Mouse (Mus musculus): ENCODE measurements at regions not wholly inside any gene's neighbourhood (a gene's known extent, or its start where the extent isn't known, plus 50 kb on each side); places are given as distances from the start of the nearest gene placed in this dataset.

DNA sequence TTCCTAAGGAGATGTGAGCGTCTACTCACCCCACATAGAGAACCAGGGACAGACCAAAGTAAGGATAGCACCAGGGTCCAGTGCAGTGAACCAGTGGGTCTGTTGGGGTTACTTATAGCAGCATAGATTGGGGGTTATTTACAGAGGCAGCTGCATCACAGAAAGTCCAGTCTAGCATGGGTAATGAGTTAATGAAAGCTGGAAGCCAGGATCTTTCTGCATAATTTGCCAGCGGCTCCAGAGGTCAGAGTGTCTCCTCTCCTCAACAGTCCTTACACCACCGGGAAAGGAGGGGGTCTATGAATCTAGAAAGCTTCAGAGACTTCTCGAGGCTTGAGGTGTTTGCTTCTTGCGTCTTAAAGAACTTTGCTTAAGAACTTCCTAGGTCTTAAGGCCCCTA lies 98.2 kb downstream of the Chst1 start:
- intact Hi-C loops (cut with DNase I; ENCODE audit: low total_unique reads): no loop called here
- DNase-seq: no peak

DNA sequence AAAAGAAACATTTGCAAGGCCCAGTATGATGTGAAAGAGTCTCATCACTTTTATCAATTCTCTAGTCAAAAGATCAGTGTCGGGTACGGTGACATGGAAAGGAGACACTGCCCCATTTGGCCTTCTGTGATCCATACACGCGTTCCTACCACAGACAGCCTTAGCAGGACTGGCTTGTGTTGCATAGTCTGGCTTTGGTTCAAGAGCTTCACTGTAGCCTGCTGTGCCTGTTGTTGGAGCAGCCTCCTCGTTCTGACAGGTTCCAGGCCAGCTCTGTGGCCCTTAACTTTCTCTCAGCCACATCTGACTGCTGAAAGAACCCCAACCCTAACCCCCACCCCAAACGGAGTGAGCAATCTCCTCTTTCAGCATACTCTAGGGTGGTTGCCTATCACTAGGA lies 99.9 kb downstream of the Chst1 start:
- intact Hi-C loops (cut with DNase I; ENCODE audit: low total_unique reads): no loop called here
- no peak for DNase-seq

GRCm38 (mm10) chr2:92704035-92704434 lies 104.5 kb downstream of the Chst1 start:
- intact Hi-C loops (cut with DNase I; ENCODE audit: low total_unique reads): no loop called here
- no peak for DNase-seq

- intact Hi-C loops (cut with DNase I; ENCODE audit: low total_unique reads): no loop called here
- DNase-seq: no peak
Measured at GRCm38 (mm10) chr2:92709668-92710067, 110.2 kb downstream of the Chst1 start.

DNA sequence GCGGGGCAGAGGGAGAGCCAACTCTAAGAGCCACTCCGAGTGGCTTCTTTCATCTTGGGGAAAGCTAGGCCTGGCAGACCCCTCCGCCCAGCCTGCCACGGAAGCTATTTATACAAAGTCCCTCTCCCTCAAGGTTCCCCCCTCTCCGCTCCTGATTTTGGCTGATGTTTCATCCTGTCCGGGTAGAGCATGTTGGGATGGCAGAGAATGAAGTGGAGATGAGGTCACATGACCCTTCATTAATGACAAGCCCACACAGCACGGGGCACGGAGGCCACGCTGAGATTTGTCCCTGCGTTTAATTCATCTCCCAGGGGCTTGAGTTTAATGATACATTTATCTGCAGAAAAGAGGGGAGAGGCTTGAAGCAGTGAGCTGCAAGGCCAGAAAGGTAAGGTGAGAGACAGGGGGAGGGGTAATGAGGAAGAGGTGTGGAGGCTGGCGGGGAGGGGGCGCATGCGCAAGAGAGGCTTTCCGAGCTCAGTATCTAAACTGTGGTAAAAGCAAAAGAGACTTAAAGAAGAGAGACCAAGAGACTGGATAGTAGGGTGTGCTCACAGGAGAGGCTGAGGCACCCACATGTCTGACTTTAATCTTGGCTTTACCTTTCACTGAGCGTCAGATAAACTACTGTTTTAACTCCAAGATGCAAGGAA lies 111.7 kb downstream of the Chst1 start:
- intact Hi-C loops (cut with DNase I; ENCODE audit: low total_unique reads): no loop called here

GRCm38 (mm10) chr2:92712266-92713144 lies 113.0 kb downstream of the Chst1 start:
- DNase-seq: no peak
- intact Hi-C loops (cut with DNase I; ENCODE audit: low total_unique reads): no loop called here

More for the DNA sequence above, 111.7 kb downstream of the Chst1 start:
- no peak for DNase-seq

DNA sequence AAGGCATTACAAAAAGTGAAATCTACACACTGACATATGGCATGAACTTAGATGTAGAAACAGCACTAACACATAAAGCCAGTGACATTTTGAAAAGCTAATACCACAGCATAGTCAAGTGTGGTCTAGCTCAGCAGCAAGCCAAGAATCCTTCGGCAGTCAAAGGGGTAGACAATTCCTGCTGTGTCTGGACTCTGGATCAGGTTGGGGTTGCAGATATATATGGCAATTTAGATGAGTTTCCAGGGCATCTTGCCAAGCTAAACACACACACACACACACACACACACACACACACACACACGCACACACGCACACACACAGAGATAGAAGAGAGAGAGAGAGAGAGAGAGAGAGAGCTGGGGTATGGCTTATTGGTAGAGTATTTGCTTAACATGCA lies 118.2 kb downstream of the Chst1 start:
- intact Hi-C loops (cut with DNase I; ENCODE audit: low total_unique reads): no loop called here
- no peak for DNase-seq

DNA sequence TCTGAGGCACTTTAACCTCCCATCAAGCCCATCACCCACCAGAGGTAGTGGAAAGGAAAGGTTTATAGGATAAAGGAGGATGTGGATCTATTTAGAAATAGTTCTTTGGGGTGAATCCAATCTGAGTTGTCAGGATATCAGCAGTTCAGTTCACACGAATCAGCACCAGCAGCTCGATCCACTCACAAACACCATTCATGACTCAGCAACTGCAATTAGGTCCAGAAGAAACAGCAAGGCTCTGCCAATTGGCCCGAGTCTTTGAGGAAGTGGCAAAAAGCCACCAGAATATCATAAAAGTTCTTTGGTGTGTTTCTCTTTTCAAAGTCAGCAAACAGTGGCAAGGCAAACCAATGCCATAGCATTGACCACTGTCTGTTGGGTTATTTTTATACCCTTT lies 122.4 kb downstream of the Chst1 start:
- no peak for DNase-seq
- intact Hi-C loops (cut with DNase I; ENCODE audit: low total_unique reads): no loop called here

DNA sequence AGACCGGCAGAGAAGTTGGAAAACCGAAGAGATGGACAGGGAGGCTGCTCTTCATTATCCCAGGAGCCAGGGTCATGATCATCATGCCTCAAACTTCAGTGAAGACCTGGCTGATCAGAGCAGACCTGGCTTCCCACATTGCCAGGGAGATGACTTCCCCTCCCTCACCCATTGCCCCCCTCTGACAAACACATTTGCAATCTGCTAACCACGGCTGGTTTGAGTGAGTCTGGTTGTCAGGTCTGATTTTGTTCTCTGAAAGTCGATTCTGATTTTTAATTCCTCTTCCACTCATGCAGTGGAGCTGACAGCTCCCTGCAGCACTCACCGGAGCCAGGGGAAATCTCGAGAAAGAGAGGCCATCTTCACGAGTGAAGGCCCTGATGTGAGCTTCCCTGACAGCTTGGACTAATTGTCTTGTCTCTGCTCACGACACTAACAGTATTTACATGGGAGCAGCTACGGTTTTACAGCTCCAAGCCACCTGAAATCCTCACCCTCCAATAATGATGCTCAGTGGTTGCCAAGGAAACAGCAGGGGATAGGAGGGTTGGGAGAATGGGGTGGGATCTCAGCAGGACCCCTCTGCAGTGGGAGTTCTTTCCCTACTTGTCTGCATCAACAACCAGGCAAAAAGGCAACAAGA lies 124.2 kb downstream of the Chst1 start:
- intact Hi-C loops (cut with DNase I; ENCODE audit: low total_unique reads): no loop called here

GRCm38 (mm10) chr2:92726640-92727039 lies 127.1 kb downstream of the Chst1 start:
- intact Hi-C loops (cut with DNase I; ENCODE audit: low total_unique reads): no loop called here
- DNase-seq: no peak

More for the DNA sequence above, 124.2 kb downstream of the Chst1 start:
- no peak for DNase-seq

- intact Hi-C loops (cut with DNase I; ENCODE audit: low total_unique reads): no loop called here
- no peak for DNase-seq
Measured at GRCm38 (mm10) chr2:92727241-92727640, 127.7 kb downstream of the Chst1 start.

GRCm38 (mm10) chr2:92728388-92728787 lies 128.9 kb downstream of the Chst1 start:
- intact Hi-C loops (cut with DNase I; ENCODE audit: low total_unique reads): no loop called here
- no peak for DNase-seq

DNA sequence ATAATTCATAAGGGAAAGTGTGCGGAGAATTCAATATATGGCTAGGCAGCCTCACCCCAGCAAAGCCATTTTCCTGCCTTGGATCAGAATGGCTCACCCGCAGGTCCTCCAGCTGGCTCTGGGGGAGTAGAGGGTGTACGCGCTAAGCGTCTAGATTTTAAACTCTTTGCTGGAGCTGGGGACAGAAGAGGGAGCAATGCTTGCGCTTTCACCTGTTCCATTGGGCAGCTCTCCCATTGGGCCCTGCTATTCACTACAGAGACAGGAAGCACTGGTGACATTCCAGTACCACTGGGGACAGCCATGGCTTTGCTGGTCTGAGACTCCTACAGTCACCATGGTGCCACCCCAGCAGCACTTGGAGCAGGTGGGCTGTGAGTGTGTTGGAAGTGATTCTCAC lies 130.9 kb downstream of the Chst1 start:
- intact Hi-C loops (cut with DNase I; ENCODE audit: low total_unique reads): no loop called here
- DNase-seq: no peak

- intact Hi-C loops (cut with DNase I; ENCODE audit: low total_unique reads): no loop called here
- no peak for DNase-seq
Measured at GRCm38 (mm10) chr2:92733403-92733802, 133.9 kb downstream of the Chst1 start.

- DNase-seq: no peak
- intact Hi-C loops (cut with DNase I; ENCODE audit: low total_unique reads): no loop called here
Measured at GRCm38 (mm10) chr2:92735784-92736183, 136.3 kb downstream of the Chst1 start.

GRCm38 (mm10) chr2:92737301-92737700 lies 137.8 kb downstream of the Chst1 start:
- intact Hi-C loops (cut with DNase I; ENCODE audit: low total_unique reads): no loop called here
- DNase-seq: no peak

DNA sequence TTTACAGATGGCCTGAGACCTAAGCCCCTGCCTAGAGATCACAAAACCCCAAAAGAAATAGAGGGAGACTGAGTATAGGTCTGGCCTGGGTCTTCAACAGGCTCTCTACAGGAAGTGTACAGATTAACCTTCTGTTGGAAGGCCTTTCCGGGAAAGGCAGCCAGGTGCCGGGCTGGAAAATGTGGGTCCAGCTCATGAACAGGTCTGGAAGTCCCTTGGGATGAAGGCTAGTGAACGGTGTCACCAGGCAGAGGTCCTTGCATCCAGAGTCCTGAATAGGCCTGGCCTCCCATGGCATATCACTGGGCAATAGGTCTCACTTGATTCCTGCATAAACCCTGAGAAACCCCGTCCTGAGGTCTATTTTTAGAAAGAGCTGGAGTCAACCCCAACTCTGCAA lies 140.1 kb downstream of the Chst1 start:
- DNase-seq: no peak
- intact Hi-C loops (cut with DNase I; ENCODE audit: low total_unique reads): no loop called here

DNA sequence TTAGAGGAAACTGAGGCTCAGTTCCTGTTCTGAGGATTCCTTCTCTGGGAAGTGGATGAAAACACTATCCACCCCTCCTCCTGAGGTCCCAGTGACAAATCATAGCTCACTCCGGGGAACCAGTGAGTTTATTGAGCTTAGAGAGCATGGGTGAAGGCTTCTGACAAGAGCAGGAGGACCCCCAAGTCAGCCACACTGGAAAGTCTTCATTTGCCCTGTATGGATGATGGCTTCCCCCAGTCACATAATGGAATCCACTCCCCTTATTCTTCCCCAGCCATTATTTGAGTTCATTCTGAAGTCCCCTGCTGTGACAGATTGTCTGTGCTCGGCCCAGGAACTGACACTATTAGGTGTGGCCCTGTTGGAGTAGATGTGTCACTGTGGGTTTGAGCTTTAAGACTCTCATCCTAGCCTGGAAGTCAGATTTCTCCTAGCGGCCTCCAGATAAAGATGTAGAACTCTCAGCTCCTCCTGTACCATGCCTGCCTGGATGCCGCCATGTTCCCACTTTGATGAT lies 141.3 kb downstream of the Chst1 start:
- intact Hi-C loops (cut with DNase I; ENCODE audit: low total_unique reads): no loop called here
- DNase-seq: no peak

DNA sequence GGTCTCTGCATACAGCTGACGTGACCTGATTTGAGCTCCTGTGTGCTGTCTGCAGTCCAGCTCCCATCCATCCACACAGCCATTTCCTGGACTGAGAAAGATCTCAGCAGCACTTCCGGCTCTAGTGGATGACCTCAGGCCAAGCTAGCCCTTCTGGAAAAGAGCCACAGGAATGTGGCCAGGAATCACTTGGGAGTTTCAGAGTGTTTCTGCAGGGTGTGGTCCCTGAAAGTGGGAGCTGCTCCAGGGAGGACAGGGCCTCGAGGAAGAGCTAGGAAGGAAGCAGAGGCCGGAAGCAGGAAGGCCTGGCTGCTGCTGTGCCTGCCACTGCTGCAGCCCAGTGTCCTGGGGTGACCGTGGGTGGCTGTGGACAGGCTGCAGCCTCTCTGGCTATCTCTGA lies 142.5 kb downstream of the Chst1 start:
- intact Hi-C loops (cut with DNase I; ENCODE audit: low total_unique reads): no loop called here
- peak; percentile 84 for DNase-seq

DNA sequence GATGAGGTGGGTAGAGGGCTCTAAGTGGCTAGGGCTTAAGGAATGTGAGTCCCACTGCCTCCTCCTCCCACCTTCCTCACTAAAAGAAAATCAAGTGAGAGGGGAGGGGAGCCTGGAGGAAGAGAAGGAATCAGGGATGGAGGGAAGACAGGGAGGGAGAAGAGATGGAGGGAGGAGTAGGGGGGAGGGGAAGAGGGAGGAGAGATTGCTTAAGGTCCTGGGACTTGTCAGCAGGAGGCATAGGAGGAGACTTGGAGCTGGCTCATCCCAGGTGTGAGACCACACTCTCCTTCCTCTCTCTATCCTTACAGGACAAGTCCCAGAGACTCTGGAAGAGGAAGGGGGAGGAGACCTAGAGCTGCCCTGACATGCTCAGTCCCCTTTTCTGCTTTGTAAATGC lies 143.2 kb downstream of the Chst1 start:
- no peak for DNase-seq
- intact Hi-C loops (cut with DNase I; ENCODE audit: low total_unique reads): no loop called here

Data from gastrocnemius, postnatal 14 days (tissue).